7 mouse cellular contexts compared by ENCODE assay signal in the genomic region with DNA sequence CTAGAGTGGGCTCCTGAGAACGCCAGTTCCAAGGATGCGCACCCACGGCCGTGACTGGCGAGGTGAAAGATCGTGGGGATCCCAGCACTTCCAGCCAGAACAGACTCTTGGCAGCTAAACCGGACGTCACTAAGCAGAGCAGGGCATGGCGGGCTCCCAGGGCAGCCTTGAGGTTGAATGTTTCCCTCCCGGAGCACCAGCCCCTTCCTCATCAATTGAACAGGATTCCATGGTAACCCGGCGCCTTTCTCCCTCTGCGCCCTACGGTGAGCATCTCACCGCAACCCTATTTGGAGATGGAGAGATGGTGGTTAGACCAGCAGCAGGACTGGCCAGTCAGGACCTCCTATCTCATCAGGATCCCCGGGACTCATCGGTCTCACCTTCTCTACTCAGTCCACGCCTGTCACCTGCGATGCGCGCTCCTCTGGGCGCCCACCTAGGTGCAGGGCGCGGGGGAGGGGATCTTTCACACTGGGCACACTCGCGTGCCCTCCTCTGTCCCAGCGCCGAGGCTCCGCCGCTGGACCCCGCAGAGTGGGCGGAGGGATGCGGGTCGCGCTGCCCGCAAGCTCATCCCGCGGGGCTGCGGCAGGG. TPM values are rescaled to one million over a fixed set of nuclear protein-coding genes. Genes with fewer than 3 reads are reported as not detected.
DNase-seq lines count a peak whose midpoint lies in the region; ATAC-seq lines count a peak whose summit lies in the region.

No protein-coding gene starts in this region.

- H3K9me3 ChIP-seq in kidney, embryonic 16.5 days (ENCODE audit: low read length): no peaks in the 10 kb centered on the region
- H3K9me3 ChIP-seq in embryonic facial prominence, embryonic 15.5 days (replicated peaks): no peaks in the 10 kb centered on the region
- H3K9me3 ChIP-seq in intestine, embryonic 15.5 days: no peaks in the 10 kb centered on the region
- no peaks in the 10 kb centered on the region for H3K9me3 ChIP-seq in neural tube, embryonic 13.5 days

- WGBS in kidney, embryonic 16.5 days: 1% methylated on average over 39 of the region's 39 CpGs
- WGBS in embryonic facial prominence, embryonic 15.5 days: 2% methylated on average over 39 of the region's 39 CpGs
- 2% methylated on average over 39 of the region's 39 CpGs for WGBS in intestine, embryonic 15.5 days
- under 1% methylated on average over 39 of the region's 39 CpGs for WGBS in neural tube, embryonic 13.5 days

- peak overlapping the region; percentile 69 for H3K9ac ChIP-seq in kidney, embryonic 16.5 days (replicated peaks; ENCODE audit: low read length)
- H3K9ac ChIP-seq in embryonic facial prominence, embryonic 15.5 days: peak overlapping the region; percentile 19; the same call in 1 of the 2 replicates
- 0 out of 2 replicates have a peak overlapping the region, but pooled peaks have one; percentile 45 for H3K9ac ChIP-seq in intestine, embryonic 15.5 days
- H3K9ac ChIP-seq in neural tube, embryonic 13.5 days: peak overlapping the region; percentile 76

- peak; percentile 17; the same call in 1 of the 2 replicates for ATAC-seq in kidney, embryonic 16.5 days (ENCODE audit: low FRiP score, low TSS enrichment)
- ATAC-seq in embryonic facial prominence, embryonic 15.5 days (ENCODE audit: insufficient number of reproducible peaks, low FRiP score, low TSS enrichment, low read depth): no peak
- no peak for ATAC-seq in intestine, embryonic 15.5 days
- ATAC-seq in neural tube, embryonic 13.5 days (ENCODE audit: low read depth): peak; percentile 20; the same call in 1 of the 2 replicates

- H3K27me3 ChIP-seq in kidney, embryonic 16.5 days (ENCODE audit: insufficient read depth, low read length): peaks cover 49% of the 10 kb centered on the region
- H3K27me3 ChIP-seq in embryonic facial prominence, embryonic 15.5 days: peaks cover 58% of the 10 kb centered on the region
- H3K27me3 ChIP-seq in intestine, embryonic 15.5 days (replicated peaks): peaks cover 44% of the 10 kb centered on the region
- peaks cover 63% of the 10 kb centered on the region for H3K27me3 ChIP-seq in neural tube, embryonic 13.5 days

- no peak overlapping the region for H3K27ac ChIP-seq in kidney, embryonic 16.5 days (ENCODE audit: low read length)
- no peak overlapping the region for H3K27ac ChIP-seq in embryonic facial prominence, embryonic 15.5 days (replicated peaks)
- no peak overlapping the region for H3K27ac ChIP-seq in intestine, embryonic 15.5 days
- no peak overlapping the region for H3K27ac ChIP-seq in neural tube, embryonic 13.5 days (replicated peaks)

- peaks cover 31% of the 10 kb centered on the region for H3K4me1 ChIP-seq in kidney, embryonic 16.5 days (ENCODE audit: insufficient read depth, low read length)
- H3K4me1 ChIP-seq in embryonic facial prominence, embryonic 15.5 days: peaks cover 33% of the 10 kb centered on the region
- H3K4me1 ChIP-seq in intestine, embryonic 15.5 days (replicated peaks): peaks cover 30% of the 10 kb centered on the region
- H3K4me1 ChIP-seq in neural tube, embryonic 13.5 days (replicated peaks): peaks cover 43% of the 10 kb centered on the region

- DNase-seq in kidney, adult 9 months: no peak
- no peak for DNase-seq in urinary bladder, adult 18-20 months (ENCODE audit: low spot score in 2 of 2)
- DNase-seq in right cerebral cortex, postnatal 25 days: no peak

- H3K4me3 ChIP-seq in kidney, embryonic 16.5 days (ENCODE audit: low read length): peak overlapping the region; percentile 69
- peak overlapping the region; percentile 56 for H3K4me3 ChIP-seq in embryonic facial prominence, embryonic 15.5 days (replicated peaks)
- H3K4me3 ChIP-seq in intestine, embryonic 15.5 days (replicated peaks): peak overlapping the region; percentile 64
- peak overlapping the region; percentile 65 for H3K4me3 ChIP-seq in neural tube, embryonic 13.5 days

- H3K4me2 ChIP-seq in kidney, embryonic 16.5 days (replicated peaks; ENCODE audit: low read depth, low read length): peak overlapping the region; percentile 100
- H3K4me2 ChIP-seq in embryonic facial prominence, embryonic 15.5 days (replicated peaks): peak overlapping the region; percentile 100
- H3K4me2 ChIP-seq in intestine, embryonic 15.5 days (replicated peaks): peak overlapping the region; percentile 100
- peak overlapping the region; percentile 95 for H3K4me2 ChIP-seq in neural tube, embryonic 13.5 days

- no peaks in the 10 kb centered on the region for H3K36me3 ChIP-seq in kidney, embryonic 16.5 days (ENCODE audit: insufficient read depth, low read length)
- H3K36me3 ChIP-seq in embryonic facial prominence, embryonic 15.5 days: no peaks in the 10 kb centered on the region
- no peaks in the 10 kb centered on the region for H3K36me3 ChIP-seq in intestine, embryonic 15.5 days
- no peaks in the 10 kb centered on the region for H3K36me3 ChIP-seq in neural tube, embryonic 13.5 days

RNA-seq across cellular contexts. Expression of a gene that starts 0.3 kb away (rescaled TPM):
- 20.9 and 23.9 TPM in 2 replicates for polyA plus RNA-seq in kidney, embryonic 16.5 days (2015; fragmentation: Nextera tagmentation; extraction: Ambion mirVana)
- polyA plus RNA-seq in embryonic facial prominence, embryonic 15.5 days (2015; fragmentation: Nextera tagmentation; extraction: Ambion mirVana): 30.2 and 38.2 TPM in 2 replicates
- polyA plus RNA-seq in intestine, embryonic 15.5 days (2015; fragmentation: Nextera tagmentation; extraction: Ambion mirVana): 3.3 and 4.7 TPM in 2 replicates
- polyA plus RNA-seq in neural tube, embryonic 13.5 days (2015; fragmentation: Nextera tagmentation; extraction: Ambion mirVana): 1.8 and 2.1 TPM in 2 replicates

RNA-seq across cellular contexts. Expression of a gene that starts 50.7 kb away (rescaled TPM):
- 85.6 and 87.5 TPM in 2 replicates for polyA plus RNA-seq in kidney, embryonic 16.5 days (2015; fragmentation: Nextera tagmentation; extraction: Ambion mirVana)
- 55.1 and 55.3 TPM in 2 replicates for polyA plus RNA-seq in embryonic facial prominence, embryonic 15.5 days (2015; fragmentation: Nextera tagmentation; extraction: Ambion mirVana)
- 56.1 and 56.7 TPM in 2 replicates for polyA plus RNA-seq in intestine, embryonic 15.5 days (2015; fragmentation: Nextera tagmentation; extraction: Ambion mirVana)
- polyA plus RNA-seq in neural tube, embryonic 13.5 days (2015; fragmentation: Nextera tagmentation; extraction: Ambion mirVana): 133 and 139 TPM in 2 replicates

Comparison
In these comparisons a context has a peak if more than half of its experiments do, and no peak if none do; other contexts are left out.
1. ATAC-seq: peak in kidney, embryonic 16.5 days (single experiment) and neural tube, embryonic 13.5 days (single experiment); none in embryonic facial prominence, embryonic 15.5 days (single experiment) and intestine, embryonic 15.5 days (single experiment).
2. H3K9ac ChIP-seq: peak in every context shown above with its lines; median percentile 76 in neural tube, embryonic 13.5 days; 69 in kidney, embryonic 16.5 days; 45 in intestine, embryonic 15.5 days; 19 in embryonic facial prominence, embryonic 15.5 days.
3. Peak in every context shown above with its lines, with median percentiles within 50 percentile points of each other: H3K4me2 ChIP-seq and H3K4me3 ChIP-seq.